Mouse (Mus musculus) heart, embryonic 14.5 days (tissue): ENCODE data around the gene Tescl. TPM values are rescaled to one million over a fixed set of nuclear protein-coding genes. Genes with fewer than 3 reads are reported as not detected.

Experiments used
- ATAC-seq: fragments of 200-750 bp; cut with Nextera tagmentation; 2 replicates; pipeline ENCODE4 v1.8.0; 2017; ENCODE audit warnings: low read depth, moderate TSS enrichment; ENCODE audit not compliant: insufficient number of reproducible peaks, insufficient read depth, low FRiP score
- H3K27ac ChIP-seq, 2 experiments: fragments of 200-500 bp in 1 of 2; fragments of 300-500 bp in 1 of 2; sonication (generic) in 1 of 2; replicated peaks in 1 of 2; 2 replicates each; pipeline ENCODE4 v1.5.1; 2012 to 2014; ENCODE audit warnings: low read depth in 2 of 2, low read length in 2 of 2, control low read depth in 1 of 2, mild to moderate bottlenecking in 1 of 2, mixed read lengths in 1 of 2; ENCODE audit not compliant: control insufficient read depth in 1 of 2, insufficient read depth in 1 of 2
- H3K27me3 ChIP-seq: fragments of 300-500 bp; sonication (generic); 2 replicates; pipeline ENCODE4 v1.6.1; 2014; ENCODE audit warnings: mild to moderate bottlenecking, low read length, control low read depth; ENCODE audit not compliant: control insufficient read depth, insufficient read depth
- H3K36me3 ChIP-seq: fragments of 300-500 bp; sonication (generic); 2 replicates; pipeline ENCODE4 v1.6.1; 2014; ENCODE audit warnings: mild to moderate bottlenecking, control low read depth, low read length, mixed read lengths; ENCODE audit not compliant: control insufficient read depth, insufficient read depth
- H3K4me1 ChIP-seq, 2 experiments: fragments of 200-500 bp in 1 of 2; fragments of 300-500 bp in 1 of 2; sonication (generic) in 1 of 2; 2 replicates each; pipeline ENCODE4 v1.6.1; 2012 to 2014; ENCODE audit warnings: low read length in 2 of 2, control low read depth in 1 of 2, mixed read lengths in 1 of 2; ENCODE audit not compliant: control insufficient read depth in 2 of 2, insufficient read depth in 2 of 2
- H3K4me2 ChIP-seq: fragments of 300-500 bp; sonication (generic); 2 replicates; pipeline ENCODE4 v1.6.1; 2014; ENCODE audit warnings: mild to moderate bottlenecking, low read length
- H3K4me3 ChIP-seq, 2 experiments: fragments of 200-500 bp in 1 of 2; fragments of 300-500 bp in 1 of 2; sonication (generic) in 1 of 2; 2 replicates each; pipeline ENCODE4 v1.5.1; 2012 to 2014; ENCODE audit warnings: low read length in 2 of 2, mild to moderate bottlenecking in 2 of 2, control low read depth in 1 of 2, low read depth in 1 of 2, moderate library complexity in 1 of 2; ENCODE audit not compliant: control insufficient read depth in 1 of 2, insufficient read depth in 1 of 2
- H3K9ac ChIP-seq: fragments of 300-500 bp; sonication (generic); 2 replicates; pipeline ENCODE4 v1.6.1; 2014; ENCODE audit warnings: mild to moderate bottlenecking, low read length
- H3K9me3 ChIP-seq: fragments of 300-500 bp; sonication (generic); 2 replicates; pipeline ENCODE4 v1.6.1; 2016; ENCODE audit warnings: low read length, control low read depth; ENCODE audit not compliant: control insufficient read depth
- WGBS: fragments of 180-500 bp; shearing (Covaris S2); extraction: QIAGEN DNeasy Blood & Tissue Kit; methylation state at CpG from one replicate; pipeline ENCODE4 v1.1.7; 2014; 5-methylcytosine and 5-hydroxymethylcytosine counted together
- microRNA-seq: library from miRNA; unstranded; fragments of <30 nt; microRNA quantifications from one replicate; pipeline ENCODE4, GENCODE M21; 2016
- polyA plus RNA-seq: library from polyadenylated mRNA; unstranded; fragments of >200 nt; fragmentation: Nextera tagmentation; extraction: Ambion mirVana; gene quantifications from 2 replicates; pipeline ENCODE4 v1.2.1, GENCODE M21; 2014

Tescl gene
- polyA plus RNA-seq, 1 experiment from 2014 or later = not detected

DNA sequence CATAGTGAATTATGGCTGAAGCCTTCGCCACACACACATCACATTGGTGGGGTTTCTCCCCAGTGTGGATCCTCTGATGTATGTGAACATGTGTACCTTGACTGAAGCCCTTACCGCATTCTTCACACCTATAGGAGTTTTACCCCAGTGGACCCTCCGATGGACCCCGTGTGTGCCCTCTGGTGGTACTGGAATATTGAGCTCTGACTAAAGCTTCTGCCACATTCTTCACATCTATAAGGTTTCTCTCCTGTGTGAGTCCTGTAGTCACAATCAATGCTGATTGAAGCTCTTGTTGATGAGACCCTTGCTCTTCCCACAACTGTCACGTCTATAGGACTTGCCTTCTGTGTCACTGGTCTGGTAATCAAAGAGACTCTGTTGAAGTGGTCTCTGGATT is 46.1 kb downstream of the Tescl start:
- H3K4me3 ChIP-seq = no peak overlapping the region
- WGBS = 81% methylated on average over 5 of the region's 5 CpGs
- H3K27me3 ChIP-seq = no peaks in the 10 kb centered on the region
- H3K4me1 ChIP-seq = no peaks in the 10 kb centered on the region
- peaks cover 31% of the 10 kb centered on the region for H3K36me3 ChIP-seq
- no peak overlapping the region for H3K4me2 ChIP-seq
- no peak overlapping the region for H3K27ac ChIP-seq
- ATAC-seq = no peak
- no peak overlapping the region for H3K9ac ChIP-seq
- 0 out of 2 replicates have a peak, but pooled peaks cover 3% of the 10 kb centered on the region for H3K9me3 ChIP-seq

GRCm38 (mm10) chr7:24286916-24287315 is 46.8 kb downstream of the Tescl start:
- Histone ChIP-seq H3K27me3 (no peaks in the 10 kb centered on the region), H3K36me3 (peaks cover 24% of the 10 kb centered on the region), H3K4me2 (no peak overlapping the region), H3K4me1 (no peaks in the 10 kb centered on the region), H3K9ac (no peak overlapping the region), H3K9me3 (0 out of 2 replicates have a peak, but pooled peaks cover 3% of the 10 kb centered on the region), H3K4me3 (no peak overlapping the region), H3K27ac (no peak overlapping the region)
- no peak for ATAC-seq
- WGBS = 71% methylated on average over 4 of the region's 4 CpGs

DNA sequence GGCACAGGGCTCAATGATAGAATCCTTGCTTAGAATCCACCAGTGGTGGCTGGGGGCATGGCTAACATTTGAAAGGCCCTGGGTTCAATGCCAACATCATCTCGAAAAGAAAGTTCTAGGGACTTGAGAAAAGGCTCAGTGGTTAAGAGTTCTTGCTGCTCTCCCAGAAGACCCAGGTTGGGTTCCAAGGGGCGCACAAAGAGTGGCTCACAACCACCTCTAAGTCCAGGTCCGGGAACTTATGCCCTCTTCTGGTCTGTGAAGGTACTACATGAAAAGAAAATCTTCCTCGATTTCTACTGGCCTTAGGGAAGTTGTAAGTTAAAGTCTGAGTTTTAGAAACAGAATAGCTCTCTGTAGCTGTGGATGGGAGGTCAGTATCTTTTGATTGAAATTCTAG is 47.6 kb downstream of the Tescl start:
- ATAC-seq = no peak
- WGBS = 54% methylated on average over 4 of the region's 4 CpGs
- H3K27ac ChIP-seq = no peak overlapping the region

More for the DNA sequence above, 47.6 kb downstream of the Tescl start:
- Histone ChIP-seq H3K4me3 (no peak overlapping the region), H3K4me2 (no peak overlapping the region), H3K9me3 (0 out of 2 replicates have a peak, but pooled peaks cover 3% of the 10 kb centered on the region), H3K9ac (no peak overlapping the region), H3K36me3 (peaks cover 16% of the 10 kb centered on the region), H3K4me1 (no peaks in the 10 kb centered on the region), H3K27me3 (no peaks in the 10 kb centered on the region)

Small RNA genes lying within 50 kb of the gene (microRNA-seq; reads per million reads assigned to microRNA genes)
- gene Gm27592 = not detected

Other genes with a start within 250 kb of the Tescl start
- gene Zfp112, start 221.6 kb downstream of the Tescl start, polyA plus RNA-seq = 5.3 and 5.6 TPM in 2 replicates
- gene Zfp235, start 199.8 kb downstream of the Tescl start, polyA plus RNA-seq = 8.7 and 9.3 TPM in 2 replicates
- gene Zfp114, start 158.9 kb downstream of the Tescl start, polyA plus RNA-seq = 3.2 and 3.3 TPM in 2 replicates
- gene Zfp111, start 122.5 kb downstream of the Tescl start, polyA plus RNA-seq = 6.6 and 7.1 TPM in 2 replicates
- 2.3 and 3.4 TPM in 2 replicates for gene Zfp109, start 96.4 kb downstream of the Tescl start, polyA plus RNA-seq
- gene Zfp108, start 79.1 kb downstream of the Tescl start, polyA plus RNA-seq = 2.2 and 2.5 TPM in 2 replicates
- gene Zfp93, start 63.5 kb downstream of the Tescl start, polyA plus RNA-seq = 5.0 and 6.5 TPM in 2 replicates
- 12.9 and 15.9 TPM in 2 replicates for gene Zfp61, start 32.7 kb downstream of the Tescl start, polyA plus RNA-seq
- 4.5 and 6.3 TPM in 2 replicates for gene Zfp94, start 17.3 kb downstream of the Tescl start, polyA plus RNA-seq
- gene Lypd5, start 15.3 kb upstream of the Tescl start, polyA plus RNA-seq = not detected in 2 replicates
- 1.4 and 1.8 TPM in 2 replicates for gene Kcnn4, start 36.3 kb upstream of the Tescl start, polyA plus RNA-seq
- 18.4 and 20.7 TPM in 2 replicates for gene Smg9, start 65.7 kb upstream of the Tescl start, polyA plus RNA-seq
- not detected in 2 replicates for gene Irgc1, start 118.4 kb upstream of the Tescl start, polyA plus RNA-seq
- gene Plaur, start 128.5 kb upstream of the Tescl start, polyA plus RNA-seq = 7.9 and 8.2 TPM in 2 replicates
- 0.46 and 0.47 TPM in 2 replicates for gene Cadm4, start 148.1 kb upstream of the Tescl start, polyA plus RNA-seq
- gene Zfp428, start 173.1 kb upstream of the Tescl start, polyA plus RNA-seq = 23.7 and 28.2 TPM in 2 replicates
- 0.38 TPM in 1 of 2 replicates, not detected in the other for gene AC161166.1, start 178.5 kb upstream of the Tescl start, polyA plus RNA-seq
- 7.4 and 8.0 TPM in 2 replicates for gene Irgq, start 196.8 kb upstream of the Tescl start, polyA plus RNA-seq
- not detected in 2 replicates for gene Pinlyp, start 212.2 kb upstream of the Tescl start, polyA plus RNA-seq
- gene Xrcc1, start 212.4 kb upstream of the Tescl start, polyA plus RNA-seq = 54.6 and 57.4 TPM in 2 replicates